In genomic region chr16:92141021-92141420, GRCm38 (mm10) we compare ENCODE assay signal across 24 mouse cellular contexts.
DNase-seq lines count a peak whose midpoint lies in the region; ATAC-seq and TF ChIP-seq lines count a peak whose summit lies in the region.
"Had no signal": no experiment of that assay in that cellular context is flagged by ENCODE, and none has a peak within 500 bp of the region (broad histone marks: within the 10 kb centered on the region; RNA-seq: fewer than 3 reads in every experiment).

No protein-coding gene starts in this region.

- no peaks in the 10 kb centered on the region for H3K36me3 ChIP-seq in hindbrain, embryonic 12.5 days
- no peaks in the 10 kb centered on the region for H3K36me3 ChIP-seq in hindbrain, postnatal 0 days (ENCODE audit: insufficient read depth, low read length)
- H3K36me3 ChIP-seq in midbrain, embryonic 11.5 days (ENCODE audit: control insufficient read depth, insufficient read depth, low read length): no peaks in the 10 kb centered on the region
- no peaks in the 10 kb centered on the region for H3K36me3 ChIP-seq in midbrain, embryonic 15.5 days (replicated peaks)
- no peaks in the 10 kb centered on the region for H3K36me3 ChIP-seq in intestine, postnatal 0 days (ENCODE audit: control insufficient read depth, insufficient read depth)
- H3K36me3 ChIP-seq: forebrain, embryonic 10.5 days; forebrain, embryonic 15.5 days; heart, embryonic 12.5 days; heart, embryonic 15.5 days had no signal

- no peak overlapping the region; the same call in 1 of the 2 replicates for H3K27ac ChIP-seq in hindbrain, embryonic 12.5 days
- no peak overlapping the region for H3K27ac ChIP-seq in hindbrain, postnatal 0 days
- no peak overlapping the region for H3K27ac ChIP-seq in midbrain, embryonic 11.5 days (ENCODE audit: low read depth, low read length)
- H3K27ac ChIP-seq in midbrain, embryonic 15.5 days: no peak overlapping the region
- H3K27ac ChIP-seq in intestine, postnatal 0 days (ENCODE audit: low read depth, low read length): no peak overlapping the region
- H3K27ac ChIP-seq: forebrain, embryonic 15.5 days; heart, embryonic 15.5 days had no signal

- H3K4me1 ChIP-seq in hindbrain, embryonic 12.5 days: peaks cover 41% of the 10 kb centered on the region
- H3K4me1 ChIP-seq in hindbrain, postnatal 0 days (ENCODE audit: insufficient read depth, low read length): peaks cover 17% of the 10 kb centered on the region
- H3K4me1 ChIP-seq in midbrain, embryonic 11.5 days (ENCODE audit: control insufficient read depth, insufficient read depth, low read length): peaks cover 11% of the 10 kb centered on the region
- peaks cover 4% of the 10 kb centered on the region; the same call in 1 of the 2 replicates for H3K4me1 ChIP-seq in midbrain, embryonic 15.5 days
- no peaks in the 10 kb centered on the region for H3K4me1 ChIP-seq in intestine, postnatal 0 days (replicated peaks; ENCODE audit: control insufficient read depth, insufficient read depth, low read length)

- H3K9me3 ChIP-seq in hindbrain, embryonic 12.5 days (replicated peaks): no peaks in the 10 kb centered on the region
- H3K9me3 ChIP-seq in hindbrain, postnatal 0 days (ENCODE audit: low read length): no peaks in the 10 kb centered on the region
- H3K9me3 ChIP-seq in midbrain, embryonic 11.5 days (ENCODE audit: control insufficient read depth, low read length): no peaks in the 10 kb centered on the region
- H3K9me3 ChIP-seq in midbrain, embryonic 15.5 days: no peaks in the 10 kb centered on the region
- H3K9me3 ChIP-seq in intestine, postnatal 0 days (ENCODE audit: control insufficient read depth): no peaks in the 10 kb centered on the region
- H3K9me3 ChIP-seq: forebrain, embryonic 15.5 days; heart, embryonic 15.5 days had no signal

- no peak overlapping the region for H3K9ac ChIP-seq in hindbrain, embryonic 12.5 days
- H3K9ac ChIP-seq in hindbrain, postnatal 0 days (replicated peaks; ENCODE audit: low read length): no peak overlapping the region
- H3K9ac ChIP-seq in midbrain, embryonic 11.5 days (ENCODE audit: low read length): no peak overlapping the region
- H3K9ac ChIP-seq in midbrain, embryonic 15.5 days: no peak overlapping the region
- no peak overlapping the region for H3K9ac ChIP-seq in intestine, postnatal 0 days (ENCODE audit: low read depth, low read length)
- H3K9ac ChIP-seq: forebrain, embryonic 15.5 days; heart, embryonic 12.5 days; heart, embryonic 15.5 days had no signal

- ATAC-seq in hindbrain, embryonic 12.5 days (ENCODE audit: low FRiP score): peak; percentile 26; the same call in 1 of the 2 replicates
- no peak for ATAC-seq in hindbrain, postnatal 0 days
- no peak for ATAC-seq in midbrain, embryonic 11.5 days (ENCODE audit: low FRiP score)
- ATAC-seq in midbrain, embryonic 15.5 days (replicated peaks): no peak
- ATAC-seq in intestine, postnatal 0 days: no peak
- ATAC-seq: CD4-positive, CD25-positive, alpha-beta regulatory T cell, adult 4 months; forebrain, embryonic 15.5 days; hindbrain, embryonic 16.5 days; inflammation-experienced regulatory T-cells, adult 6 months had no signal

- H3K4me3 ChIP-seq in hindbrain, embryonic 12.5 days: no peak overlapping the region
- no peak overlapping the region for H3K4me3 ChIP-seq in hindbrain, postnatal 0 days (ENCODE audit: low read length)
- no peak overlapping the region for H3K4me3 ChIP-seq in midbrain, embryonic 11.5 days (ENCODE audit: low read depth, low read length)
- H3K4me3 ChIP-seq in midbrain, embryonic 15.5 days: no peak overlapping the region
- H3K4me3 ChIP-seq in intestine, postnatal 0 days (ENCODE audit: low read depth, low read length): no peak overlapping the region
- H3K4me3 ChIP-seq: forebrain, embryonic 10.5 days; forebrain, embryonic 15.5 days; heart, embryonic 12.5 days; heart, embryonic 15.5 days had no signal

- no peak for TF ChIP-seq CTCF in hindbrain, postnatal 0 days (IDR thresholded peaks at IDR 0.05; ENCODE audit: low read depth)
- no peak for TF ChIP-seq CTCF in intestine, postnatal 0 days (IDR thresholded peaks at IDR 0.05; ENCODE audit: low read depth)

- 87% methylated on average over 12 of the region's 12 CpGs for WGBS in hindbrain, embryonic 12.5 days
- WGBS in hindbrain, postnatal 0 days: 77% methylated on average over 12 of the region's 12 CpGs
- WGBS in midbrain, embryonic 11.5 days: 88% methylated on average over 12 of the region's 12 CpGs
- 84% methylated on average over 12 of the region's 12 CpGs for WGBS in midbrain, embryonic 15.5 days
- 98% methylated on average over 12 of the region's 12 CpGs for WGBS in intestine, postnatal 0 days

- H3K27me3 ChIP-seq in hindbrain, embryonic 12.5 days: no peaks in the 10 kb centered on the region
- H3K27me3 ChIP-seq in hindbrain, postnatal 0 days (ENCODE audit: insufficient read depth, low read length): no peaks in the 10 kb centered on the region
- H3K27me3 ChIP-seq in midbrain, embryonic 11.5 days (ENCODE audit: control insufficient read depth, insufficient read depth, low read length): no peaks in the 10 kb centered on the region
- no peaks in the 10 kb centered on the region for H3K27me3 ChIP-seq in midbrain, embryonic 15.5 days (replicated peaks)
- H3K27me3 ChIP-seq in intestine, postnatal 0 days (replicated peaks; ENCODE audit: control insufficient read depth, insufficient read depth, low read length): no peaks in the 10 kb centered on the region
- H3K27me3 ChIP-seq: forebrain, embryonic 15.5 days; heart, embryonic 12.5 days; heart, embryonic 15.5 days had no signal

- DNase-seq in hindbrain, postnatal 0 days (ENCODE audit: low spot score): no peak
- DNase-seq in midbrain, embryonic 11.5 days (ENCODE audit: low spot score, missing footprints): peak; percentile 44
- peak; percentile 65 for DNase-seq in retina, postnatal 1 day
- no peak for DNase-seq in retina, embryonic 14.5 days (ENCODE audit: low spot score)
- DNase-seq: adrenal gland, adult 2 months; adrenal gland, postnatal 14 days; cerebellum, adult 11-12 months; cerebellum, adult 8-10 months; cerebellum, postnatal 36 days; embryo, embryonic 11 days; gastrocnemius, postnatal 25 days; heart, adult 18-20 months; heart, postnatal 10 days; heart, postnatal 36 days had no signal

- no peak overlapping the region for H3K4me2 ChIP-seq in hindbrain, embryonic 12.5 days (replicated peaks)
- no peak overlapping the region for H3K4me2 ChIP-seq in hindbrain, postnatal 0 days (ENCODE audit: low read depth, low read length)
- no peak overlapping the region for H3K4me2 ChIP-seq in midbrain, embryonic 11.5 days
- no peak overlapping the region for H3K4me2 ChIP-seq in midbrain, embryonic 15.5 days
- no peak overlapping the region for H3K4me2 ChIP-seq in intestine, postnatal 0 days (replicated peaks; ENCODE audit: low read depth)
- H3K4me2 ChIP-seq: forebrain, embryonic 15.5 days; heart, embryonic 12.5 days; heart, embryonic 15.5 days had no signal

Comparison
In these comparisons a context has a peak if more than half of its experiments do, and no peak if none do; other contexts are left out.
1. DNase-seq: peak in midbrain, embryonic 11.5 days (single experiment) and retina, postnatal 1 day (single experiment); none in hindbrain, postnatal 0 days (single experiment) and retina, embryonic 14.5 days (single experiment).